Mouse (Mus musculus) myocyte (in vitro differentiated cells): ENCODE data around the gene Siglecf.

Experiments
- E2F4 ChIP-seq: IDR thresholded peaks from one replicate; pipeline ENCODE4 v1.6.1; 2011; ENCODE audit warnings: mild to moderate bottlenecking, control low read depth, moderate library complexity; ENCODE audit not compliant: insufficient read depth
- MAX ChIP-seq: IDR thresholded peaks from one replicate; pipeline ENCODE4 v1.6.1; 2011; ENCODE audit warnings: low read depth, mild to moderate bottlenecking, control low read depth
- MYOG ChIP-seq, 3 experiments: IDR thresholded peaks; one replicate each; pipeline ENCODE4 v1.6.1; 2011; ENCODE audit warnings: control low read depth in 2 of 3, low read depth in 2 of 3, mild to moderate bottlenecking in 2 of 3; ENCODE audit not compliant: insufficient read length in 2 of 3, control insufficient read depth in 1 of 3, insufficient read depth in 1 of 3
- POLR2A ChIP-seq: IDR thresholded peaks from one replicate; pipeline ENCODE4 v1.6.1; 2011; ENCODE audit warnings: low read depth, mild to moderate bottlenecking, control low read depth, moderate library complexity; ENCODE audit not compliant: insufficient read length
- POLR2AphosphoS2 ChIP-seq: IDR thresholded peaks from one replicate; pipeline ENCODE4 v1.6.1; 2011; ENCODE audit warnings: low read depth, control low read depth; ENCODE audit not compliant: insufficient read length
- SRF ChIP-seq: IDR thresholded peaks from one replicate; pipeline ENCODE4 v1.6.1; 2011; ENCODE audit warnings: low read depth; ENCODE audit not compliant: control insufficient read depth, insufficient read length
- TCF12 ChIP-seq: IDR thresholded peaks from one replicate; pipeline ENCODE4 v1.6.1; 2011; ENCODE audit warnings: mild to moderate bottlenecking, control low read depth; ENCODE audit not compliant: poor library complexity, insufficient read depth, severe bottlenecking
- TCF3 ChIP-seq: IDR thresholded peaks from one replicate; pipeline ENCODE4 v1.6.1; 2011; ENCODE audit warnings: low read depth, control low read depth; ENCODE audit not compliant: insufficient read length
- USF1 ChIP-seq: IDR thresholded peaks from one replicate; pipeline ENCODE4 v1.6.1; 2011; ENCODE audit warnings: low read depth, mild to moderate bottlenecking, control low read depth, moderate library complexity

GRCm38 (mm10) chr7:43358556-43358955 is 7.4 kb downstream of the Siglecf start:
- TF ChIP-seq POLR2AphosphoS2 (no peak), POLR2A (no peak), E2F4 (no peak), TCF12 (no peak), USF1 (no peak), MYOG (IDR thresholded peaks at IDR 0.05; ENCODE audit: control insufficient read depth in 1 of 3, insufficient read depth in 1 of 3, insufficient read length in 2 of 3, low read depth in 2 of 3) (no peak), MAX (no peak), SRF (no peak), TCF3 (no peak)
